Mouse (Mus musculus) lung, postnatal 36 days (tissue): ENCODE data around the gene Atp5e.

Experiments
- DNase-seq: peaks from one replicate; pipeline ENCODE4 v3.0.0; 2022; ENCODE audit warnings: mixed read lengths

Gene Atp5e

DNA sequence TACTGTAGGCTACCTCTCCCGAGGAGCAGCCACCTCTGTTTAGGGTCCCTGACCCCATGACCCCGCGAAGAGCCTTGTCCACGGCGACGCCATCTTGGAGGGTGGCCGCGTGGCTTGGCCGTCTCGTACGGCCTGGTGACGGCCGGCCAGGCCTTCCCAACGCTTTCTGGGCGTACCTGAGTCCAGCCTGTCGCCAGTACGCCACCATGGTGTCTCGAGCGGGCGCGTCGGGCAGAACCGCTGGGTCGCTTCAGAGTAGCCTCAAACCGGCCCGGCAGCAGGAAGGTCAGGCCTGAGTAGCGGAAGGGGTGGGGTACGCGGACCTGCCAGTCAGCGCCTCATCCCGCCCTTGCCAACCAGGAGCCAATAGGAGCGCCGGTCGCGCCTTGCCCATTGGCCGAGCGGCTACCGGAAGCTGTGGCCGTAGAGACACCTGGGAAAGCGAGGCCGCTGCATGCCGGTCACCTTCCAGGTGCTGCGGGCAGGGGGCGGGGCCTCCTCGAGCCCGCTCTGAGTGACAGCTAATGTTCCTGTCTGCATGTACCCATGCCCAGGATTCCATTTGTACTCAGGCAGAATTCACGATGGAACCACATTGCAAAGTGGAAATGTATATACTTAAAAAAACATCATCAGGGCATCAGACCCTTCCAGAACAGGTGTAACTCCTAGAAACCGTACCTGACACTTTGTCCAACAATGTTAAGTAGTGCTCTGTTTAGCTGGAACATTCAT is at the start of gene Atp5e:
Gene Atp5e, minus strand, starts transcription at position 317 of the 735 bp plus-strand sequence.
- peak; percentile 98 for DNase-seq

DNA sequence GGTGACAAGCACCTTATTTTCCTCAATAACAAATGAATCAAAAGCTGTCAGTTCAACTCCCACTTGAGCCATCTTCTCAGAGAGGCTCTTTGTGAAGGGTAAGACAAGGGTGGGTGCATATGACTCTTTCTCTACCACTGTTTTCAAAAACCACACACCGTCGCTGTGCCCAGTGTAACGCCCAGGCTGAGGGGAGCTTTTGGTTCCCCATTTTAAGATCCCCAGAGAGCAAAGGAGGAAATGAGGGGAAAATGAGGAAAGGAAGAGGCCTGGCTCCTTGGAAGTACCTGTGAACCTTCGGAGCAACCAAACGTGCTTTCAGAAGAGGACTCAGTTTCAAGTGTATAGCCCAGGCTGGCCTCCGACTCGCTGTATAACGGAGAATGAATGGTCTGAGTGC is 45.9 kb upstream of the Atp5e start:
- DNase-seq, result no peak

DNA sequence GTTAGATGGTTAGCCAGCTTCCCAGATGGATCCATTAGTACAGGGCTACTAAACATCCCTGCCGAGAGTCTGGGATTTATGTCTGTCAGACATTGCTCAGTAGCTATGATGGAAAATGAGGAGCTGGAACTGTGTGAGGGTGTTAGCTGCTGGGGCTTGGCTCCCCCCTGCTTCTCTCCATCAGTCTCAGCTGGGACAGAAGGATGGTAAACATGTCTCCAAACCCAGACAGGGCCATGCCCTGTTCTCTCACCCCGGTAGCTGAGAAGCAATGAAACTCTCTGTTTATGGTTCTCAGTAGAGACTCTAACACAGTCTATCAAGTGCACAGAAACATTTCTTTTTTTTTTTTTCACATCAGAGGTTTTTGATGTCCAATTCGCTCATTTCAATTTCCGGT is 44.1 kb upstream of the Atp5e start:
- DNase-seq, result no peak

DNA sequence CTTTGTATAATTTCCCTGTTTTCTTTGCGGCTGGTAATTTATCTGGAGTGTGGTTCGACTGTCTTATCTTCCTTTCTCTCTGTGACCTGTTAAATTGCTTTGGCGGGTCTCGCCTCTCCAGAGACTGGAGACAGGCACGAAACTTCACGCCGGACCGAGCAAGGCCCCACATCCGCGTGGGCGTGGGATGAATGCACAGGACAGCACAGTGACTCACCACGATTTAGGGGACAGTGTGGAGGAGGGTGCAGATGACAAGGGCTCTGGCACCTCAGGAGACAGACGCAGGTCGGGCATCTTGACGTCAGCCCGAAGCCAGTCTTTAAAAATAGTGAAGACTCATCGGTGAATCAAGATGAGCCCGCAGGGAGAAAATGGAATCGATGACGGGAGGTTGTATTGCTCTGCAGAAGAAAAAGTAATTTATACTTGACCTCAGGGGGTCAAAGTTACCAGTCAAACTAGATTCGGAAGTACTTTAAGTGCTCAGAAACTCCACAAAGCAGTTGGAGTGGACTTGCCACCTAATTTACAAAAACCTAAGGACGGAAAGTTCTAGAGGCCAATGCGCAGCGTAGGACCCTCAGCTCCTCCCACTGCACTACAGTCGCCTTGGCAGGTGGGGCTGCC is 39.0 kb upstream of the Atp5e start:
- peak; percentile 10 for DNase-seq

DNA sequence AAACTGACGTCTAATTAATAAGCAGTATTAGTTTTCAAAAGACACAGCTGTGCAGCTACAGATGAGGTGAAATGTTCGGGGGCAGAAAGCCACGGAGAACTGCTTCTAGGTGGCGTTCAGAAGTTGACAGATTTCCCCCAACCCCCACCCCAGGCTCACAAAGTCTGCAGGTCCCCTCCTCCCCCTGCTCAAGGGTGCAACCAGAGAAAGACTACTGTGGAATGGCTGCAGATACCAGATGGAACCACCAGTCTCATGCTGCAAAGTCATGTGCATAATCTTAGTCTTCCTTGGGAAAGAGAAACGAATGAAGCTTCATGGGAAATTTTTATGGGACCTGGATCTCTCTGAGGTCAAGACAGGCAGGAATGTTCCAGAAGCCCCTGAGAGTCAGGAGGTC is 38.4 kb upstream of the Atp5e start:
- DNase-seq, result no peak

DNA sequence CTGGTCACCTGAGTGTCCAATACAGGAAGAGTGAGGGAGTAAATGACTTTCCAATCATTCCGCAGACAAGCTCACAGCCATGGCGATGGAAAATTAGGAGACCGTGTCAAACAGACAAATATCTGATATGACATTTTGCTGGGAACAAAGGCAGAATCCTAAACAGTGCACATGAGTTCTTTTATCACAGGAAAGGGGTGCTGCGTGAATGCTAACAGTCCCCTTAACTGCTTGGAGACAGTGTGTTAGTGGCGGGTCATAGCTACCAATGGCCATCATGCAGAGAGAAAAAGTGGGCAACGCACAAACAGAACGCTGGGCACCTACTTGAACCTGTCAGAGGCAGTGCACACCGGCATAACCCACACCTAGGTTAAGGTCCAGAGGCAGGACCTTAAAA is 37.6 kb upstream of the Atp5e start:
- no peak for DNase-seq

DNA sequence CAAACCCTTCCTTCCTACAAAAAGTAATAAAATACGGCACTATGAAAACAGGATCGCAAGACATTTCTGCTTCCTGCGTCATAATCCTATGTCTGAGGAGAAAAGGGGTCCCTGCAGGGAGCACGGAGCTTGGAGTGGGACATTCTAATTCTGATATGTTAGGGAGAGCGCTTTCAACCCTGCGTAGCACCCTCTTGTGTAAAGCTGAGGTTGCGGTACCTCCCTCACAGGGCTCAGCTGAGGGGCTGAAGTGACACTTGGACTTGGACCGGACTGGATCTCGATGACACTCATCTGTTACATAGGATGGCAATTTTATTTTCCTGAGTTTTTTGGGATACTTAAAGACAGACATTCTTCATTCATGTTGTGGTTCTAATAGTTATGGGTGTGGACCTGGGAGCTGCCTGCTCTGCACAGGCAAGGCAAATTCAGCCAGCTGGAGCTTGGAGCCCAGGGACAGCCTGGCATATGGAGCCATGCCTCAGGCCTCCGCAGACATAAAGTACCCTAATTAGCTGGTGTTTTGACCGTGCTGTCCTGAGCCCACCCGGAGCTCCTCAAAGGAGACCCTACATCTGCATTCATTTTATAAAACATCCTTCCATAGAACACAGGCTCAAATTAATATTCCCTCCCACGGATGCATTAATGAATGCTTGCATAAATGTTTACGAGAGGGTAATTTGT is 37.1 kb upstream of the Atp5e start:
- DNase-seq, result no peak

DNA sequence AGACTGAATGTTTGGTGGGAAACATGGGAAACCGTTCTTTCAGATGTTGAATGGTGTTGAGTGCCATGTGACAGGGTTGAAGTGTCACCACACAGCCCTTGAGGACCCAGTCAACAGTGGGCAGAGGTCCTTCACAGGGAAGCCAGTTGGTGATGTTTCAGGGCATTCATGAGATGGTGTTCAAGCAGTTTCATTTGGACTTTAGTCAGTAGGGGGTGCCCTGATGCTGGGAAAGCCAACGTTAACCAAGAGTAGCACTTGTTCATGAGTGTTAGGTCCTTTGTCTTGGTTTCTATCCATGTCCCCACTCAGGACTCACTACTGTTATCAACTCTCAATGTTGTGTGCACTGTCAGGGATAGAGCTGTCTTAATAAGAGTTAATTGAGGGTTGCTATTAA is 29.0 kb upstream of the Atp5e start:
- DNase-seq, result peak; percentile 78

DNA sequence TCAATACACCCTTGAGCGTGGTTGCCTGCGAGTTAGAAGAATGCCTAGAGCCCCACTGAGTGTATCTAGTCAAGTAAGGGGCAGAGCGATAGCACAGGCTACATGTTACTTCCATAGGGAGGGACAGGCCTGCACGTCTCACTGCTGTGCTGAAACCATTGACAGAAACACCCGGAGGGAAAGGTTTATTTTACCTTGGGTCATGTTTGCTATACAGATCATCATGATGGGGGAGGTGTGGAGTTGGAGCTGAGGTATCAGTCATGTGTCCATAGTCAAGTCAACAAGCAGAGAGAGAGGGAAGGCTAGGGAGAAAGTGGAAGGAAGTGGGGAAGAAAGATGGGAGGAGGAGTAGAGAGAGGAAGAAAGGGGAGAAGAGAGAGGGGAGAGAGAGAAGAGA is 23.1 kb upstream of the Atp5e start:
- no peak for DNase-seq

DNA sequence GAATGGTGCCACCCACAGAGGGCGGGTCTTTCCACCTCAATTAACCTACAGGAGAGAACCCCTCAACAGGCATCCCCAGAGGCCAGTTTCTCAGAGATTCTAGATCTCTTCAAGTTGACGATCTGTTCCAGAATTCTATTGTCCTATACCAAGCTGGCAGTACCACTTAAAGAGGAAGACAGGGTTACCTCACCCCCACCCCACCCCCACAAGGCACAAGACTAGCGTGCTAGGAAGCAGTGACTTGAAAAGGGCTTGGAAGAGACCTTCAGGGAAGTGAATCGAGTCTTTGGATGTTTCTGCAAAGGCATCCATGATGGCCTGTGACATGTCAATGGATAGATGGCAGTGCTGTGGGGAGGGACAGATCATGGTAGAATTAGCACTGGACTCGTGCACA is 14.8 kb upstream of the Atp5e start:
- DNase-seq, result no peak

DNA sequence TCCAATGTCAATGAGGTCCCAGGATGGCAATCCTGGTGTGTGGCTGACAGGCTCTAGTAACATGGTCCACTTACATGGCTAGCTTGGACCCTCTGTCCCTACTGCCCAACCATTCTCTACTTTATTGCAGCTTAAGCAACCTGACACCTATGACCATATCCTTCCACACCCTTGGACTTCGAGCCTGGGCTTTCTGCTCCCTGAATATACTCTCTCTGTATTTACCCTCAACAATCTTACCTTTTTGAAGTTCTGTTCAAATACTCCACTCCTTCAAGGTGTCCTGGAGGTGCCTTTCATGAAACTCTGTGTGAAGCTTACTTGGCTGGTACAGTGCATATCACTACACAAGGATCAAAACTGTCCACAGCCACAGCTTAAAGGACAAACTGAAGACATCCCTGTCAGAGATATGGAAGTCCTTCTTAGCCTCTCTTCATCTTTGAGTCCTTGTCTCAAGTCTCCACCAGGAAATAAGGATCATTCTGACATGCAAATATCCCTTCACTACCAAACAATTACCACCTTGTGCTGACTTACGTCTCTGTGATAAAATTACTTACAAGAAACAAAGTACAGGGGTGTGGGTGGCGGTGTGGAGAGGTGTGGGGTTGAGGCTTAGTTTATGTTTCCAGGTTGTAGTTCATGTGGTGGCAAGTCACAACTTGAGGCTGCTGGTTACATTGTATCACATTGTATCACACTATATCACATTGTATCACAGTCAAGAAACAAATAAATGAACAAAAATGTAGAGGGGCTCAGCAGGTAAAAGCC is 13.8 kb upstream of the Atp5e start:
- peak; percentile 7 for DNase-seq

DNA sequence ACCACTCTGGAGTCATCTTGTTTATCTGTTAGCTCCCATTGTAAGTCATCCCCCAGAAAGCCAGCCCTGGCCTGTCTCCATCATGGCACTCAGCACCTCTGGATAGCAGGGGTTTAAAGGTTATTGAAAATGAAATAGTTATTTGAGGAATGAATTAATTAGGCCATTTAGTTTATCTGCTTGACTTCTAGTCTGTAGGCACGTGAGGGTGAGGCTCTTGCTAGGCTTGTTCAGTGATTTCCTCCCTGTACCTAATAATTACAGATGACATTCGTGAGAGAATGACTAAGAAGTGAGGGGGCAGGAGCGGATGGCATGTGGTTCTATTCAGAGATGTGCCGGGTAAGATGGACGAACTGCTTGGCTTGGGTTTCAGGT is 9.6 kb upstream of the Atp5e start:
- no peak for DNase-seq

DNA sequence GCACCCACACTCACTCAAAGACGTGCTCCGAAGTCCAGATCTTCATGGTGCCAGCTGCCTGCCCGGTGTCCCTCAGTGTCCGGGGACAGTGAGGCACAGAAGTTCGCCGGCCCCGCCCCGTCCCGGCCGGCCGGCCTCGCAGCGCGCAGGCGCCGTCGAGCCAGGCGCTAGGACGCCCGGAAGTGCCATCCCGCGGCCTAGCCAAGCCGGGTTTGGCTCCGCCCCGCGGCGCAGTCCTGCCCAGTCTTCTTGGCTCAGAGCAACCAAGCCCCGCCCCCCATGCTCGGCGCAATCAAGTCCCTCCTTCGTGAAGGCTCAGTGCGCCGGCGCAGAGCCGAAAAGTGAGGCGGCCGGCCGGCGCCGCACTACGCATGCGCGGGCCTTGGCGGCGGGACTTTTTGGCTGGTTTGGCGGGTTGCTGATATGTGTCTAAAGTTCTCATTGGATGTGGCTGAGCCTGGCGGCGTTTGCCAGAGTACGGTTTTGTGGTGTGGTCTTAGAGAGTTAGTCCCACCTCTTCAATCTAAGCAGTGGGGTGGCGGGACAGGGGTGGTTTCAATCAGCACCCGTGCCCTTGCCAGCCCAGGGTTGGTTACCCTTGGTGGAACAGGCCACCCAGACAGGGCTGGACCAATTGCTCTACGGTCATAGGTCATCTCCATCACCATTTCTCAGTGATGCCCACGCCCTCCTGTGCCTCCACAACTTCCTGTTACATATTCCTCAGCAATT is 9.1 kb upstream of the Atp5e start, which contains the start of gene Prelid3b:
Gene Prelid3b, minus strand, starts transcription at position 264 of the 732 bp plus-strand sequence.
- DNase-seq, result peak; percentile 100

DNA sequence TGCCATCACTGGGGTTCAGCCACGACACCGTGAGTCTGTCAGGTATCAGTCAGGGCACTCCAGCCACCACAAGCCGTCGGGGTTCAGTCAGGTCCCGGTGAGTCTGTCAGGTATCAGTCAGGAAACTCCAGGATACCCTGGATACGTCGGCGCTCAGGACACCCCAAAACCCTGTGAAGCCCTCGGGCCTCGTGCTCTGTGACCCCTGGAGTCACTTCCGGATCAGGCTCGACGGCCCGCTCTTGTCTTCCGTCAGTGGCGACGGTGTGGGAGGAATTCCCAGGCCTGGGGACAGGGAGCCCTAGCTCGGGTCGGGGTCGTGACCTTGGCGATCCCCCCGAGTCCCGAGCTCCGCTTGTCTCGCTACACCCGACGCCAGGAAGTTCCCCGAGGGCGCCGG is 8.5 kb upstream of the Atp5e start:
- DNase-seq, result no peak

DNA sequence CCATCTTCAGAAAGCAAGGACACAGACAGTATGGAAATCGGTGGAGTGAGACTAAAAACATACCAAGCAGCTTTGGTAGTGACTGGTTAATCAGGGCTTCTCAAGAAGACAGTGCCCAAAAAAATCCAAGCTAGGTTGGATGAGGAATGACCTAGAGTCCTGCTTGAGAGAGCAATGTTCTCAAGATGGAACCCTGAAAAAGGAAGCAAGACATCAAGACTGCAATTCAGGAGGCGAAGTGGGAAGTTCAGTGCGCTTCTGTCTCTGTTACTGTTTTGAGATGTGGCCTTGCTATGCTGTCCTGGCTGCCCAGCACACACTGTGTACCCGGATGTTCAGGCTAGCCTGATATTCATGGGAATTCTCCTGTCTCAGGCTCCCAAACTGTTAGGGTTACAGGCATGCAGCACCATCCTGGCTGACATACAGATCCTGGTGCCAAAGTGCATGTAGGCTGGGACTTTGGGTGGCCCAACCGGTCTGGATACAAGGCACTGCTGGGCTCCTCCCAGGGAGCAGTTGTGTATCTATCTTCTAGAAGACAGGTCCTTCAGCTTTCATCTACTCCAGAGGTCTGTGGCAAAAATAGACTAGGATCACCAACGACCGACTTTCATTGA is 7.0 kb upstream of the Atp5e start:
- no peak for DNase-seq

DNA sequence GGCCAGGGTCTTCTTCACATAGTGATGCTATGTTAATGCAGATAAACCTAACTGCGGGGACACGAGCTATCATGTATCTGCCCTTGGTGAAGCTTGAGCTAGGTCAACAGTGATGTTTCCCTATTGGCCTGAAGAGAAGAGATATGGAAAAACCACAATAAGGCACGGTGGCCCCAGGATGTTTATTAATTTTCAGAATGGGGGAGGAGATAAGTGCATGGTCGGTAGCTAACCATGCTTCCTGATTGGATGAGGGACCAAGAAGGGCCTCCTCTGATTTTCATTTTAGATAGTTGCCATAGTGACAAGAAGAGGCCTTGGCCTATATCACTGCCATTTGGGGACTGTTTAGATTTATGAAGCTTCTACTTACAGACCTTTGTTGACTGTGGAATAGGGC is 6.4 kb upstream of the Atp5e start:
- DNase-seq, result no peak

DNA sequence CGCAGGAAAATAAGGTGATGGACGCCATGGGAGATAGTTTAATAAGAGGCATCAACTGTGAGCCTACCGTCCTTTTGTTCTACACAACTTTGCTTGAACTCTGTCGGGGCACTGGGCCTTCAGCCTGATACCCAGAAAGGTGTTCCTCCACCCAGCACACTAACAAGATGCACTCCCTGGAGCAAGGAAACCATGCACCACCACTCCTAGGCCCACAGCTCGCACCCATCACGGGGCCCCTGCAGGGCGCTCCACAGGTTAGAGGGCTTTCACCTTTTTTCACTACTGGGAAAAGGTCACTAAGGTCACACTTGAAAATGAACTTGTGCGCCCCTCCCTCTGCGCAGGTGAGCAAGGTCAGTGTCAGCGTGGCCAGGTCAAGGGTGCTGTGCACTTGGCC is 535 bp downstream of the Atp5e start:
- peak; percentile 14 for DNase-seq

DNA sequence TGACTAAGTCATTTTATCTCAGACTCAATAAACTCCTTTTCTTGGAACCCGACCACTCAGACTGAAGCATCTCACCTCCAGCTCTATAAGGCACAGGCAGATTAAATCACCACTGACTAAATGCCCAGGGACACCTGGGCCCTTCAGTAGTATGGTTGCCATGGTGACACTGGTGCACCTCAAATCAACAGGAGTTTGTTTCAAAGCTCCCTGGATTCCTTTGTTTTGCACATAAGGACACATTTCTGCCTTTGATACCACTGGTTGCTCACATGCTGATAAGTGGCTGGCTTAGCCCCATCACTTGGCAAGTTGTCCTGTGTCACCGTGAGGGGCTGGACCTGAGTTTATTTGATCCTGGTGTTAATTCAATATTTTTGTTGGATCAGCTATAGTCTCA is 4.5 kb downstream of the Atp5e start:
- no peak for DNase-seq

DNA sequence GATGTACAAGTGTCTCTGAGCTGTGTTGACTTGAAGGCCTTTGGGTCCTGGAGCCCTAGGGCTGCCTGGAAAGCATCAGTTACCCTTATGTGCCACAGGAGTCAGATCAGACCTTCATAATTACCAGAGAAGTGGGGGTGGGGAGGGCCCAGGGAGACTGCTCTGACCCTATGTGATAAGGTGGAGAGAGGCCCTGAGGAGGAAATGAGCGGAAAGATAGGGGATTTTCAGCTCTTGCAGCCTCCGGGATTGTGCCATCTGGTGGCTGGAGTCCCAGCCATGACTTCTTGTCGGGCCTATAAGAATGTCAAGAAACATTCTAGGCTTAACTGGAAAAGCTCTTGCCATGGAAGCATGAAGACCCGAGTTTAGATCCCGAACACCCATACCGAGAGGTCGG is 10.2 kb downstream of the Atp5e start:
- peak; percentile 51 for DNase-seq

DNA sequence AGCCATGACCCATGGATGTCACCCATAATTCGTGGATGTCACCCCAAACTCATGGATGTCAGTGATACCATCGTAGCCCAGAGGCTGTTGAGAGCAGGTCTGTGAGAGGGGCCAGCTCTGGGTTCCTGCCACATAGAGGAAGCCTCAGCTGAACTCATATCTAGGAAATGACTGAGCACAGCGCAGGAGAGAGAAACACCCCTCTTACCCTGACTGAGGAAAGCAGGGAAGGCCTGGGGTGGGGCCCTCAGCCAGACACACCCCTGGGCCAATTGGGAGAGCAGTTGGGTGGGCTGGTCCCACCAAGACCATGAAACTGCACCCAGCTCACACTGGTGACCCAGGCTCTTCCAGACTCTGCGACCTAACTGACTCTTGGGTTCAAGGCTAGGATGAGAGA is 13.6 kb downstream of the Atp5e start, which contains the start of gene Tubb1:
Gene Tubb1, plus strand, starts transcription at position 343 of the 400 bp plus-strand sequence.
- DNase-seq, result no peak

DNA sequence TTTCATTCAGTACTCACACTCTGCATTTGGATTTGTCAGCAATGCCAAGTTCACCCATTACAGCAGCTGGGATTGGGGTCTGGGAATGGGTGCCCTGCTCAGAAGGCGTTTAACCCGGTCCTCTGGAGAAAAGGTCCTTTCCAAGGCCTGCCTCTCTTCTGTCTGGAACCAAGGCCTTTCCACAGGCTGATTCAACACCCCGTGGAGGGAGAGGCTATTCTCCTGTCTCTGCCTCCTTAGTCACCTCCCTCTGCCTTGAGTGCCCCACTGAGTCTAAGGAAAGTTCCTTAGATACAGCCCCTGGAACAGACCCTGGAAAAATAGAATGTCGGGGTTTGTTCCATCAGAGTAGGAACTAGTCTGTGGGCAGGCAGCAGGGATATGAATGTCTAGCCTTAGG is 15.5 kb downstream of the Atp5e start:
- DNase-seq, result no peak

DNA sequence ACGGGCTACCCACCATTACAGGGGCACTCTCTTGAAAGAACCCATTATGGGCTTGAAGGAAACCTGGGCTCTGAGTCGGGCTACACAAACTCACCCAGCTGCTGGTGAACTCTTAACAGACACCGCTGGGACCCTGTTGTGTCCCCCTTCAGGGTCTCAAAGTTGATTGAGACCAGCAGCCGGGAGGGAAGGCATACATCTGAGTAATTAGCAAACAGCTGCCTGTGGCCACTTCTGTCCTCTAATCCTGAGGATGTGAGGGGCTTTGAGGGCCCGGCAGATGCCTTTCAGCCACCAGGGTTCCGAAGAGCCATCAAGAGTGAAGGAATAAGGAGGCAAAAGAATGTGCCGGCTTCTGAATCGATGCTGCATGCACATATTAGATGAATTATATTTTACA is 17.0 kb downstream of the Atp5e start:
- no peak for DNase-seq
